Mouse (Mus musculus) macrophage (primary cell): ENCODE measurements around the gene Plxnc1. TPM values are rescaled to one million over a fixed set of nuclear protein-coding genes. Genes with fewer than 3 reads are reported as not detected.

Experiments
- H3K27ac ChIP-seq: fragments of 350-480 bp; formaldehyde crosslinking; 2 replicates; pipeline ENCODE4 v1.9.0; 2021
- H3K36me3 ChIP-seq: fragments of 350-480 bp; formaldehyde crosslinking; 2 replicates; pipeline ENCODE4 v1.9.0; 2021; ENCODE audit errors: inconsistent target
- H3K4me3 ChIP-seq: fragments of 350-480 bp; formaldehyde crosslinking; 2 replicates; pipeline ENCODE4 v1.9.0; 2021; ENCODE audit errors: inconsistent target
- H3K79me2 ChIP-seq: fragments of 350-480 bp; formaldehyde crosslinking; 2 replicates; pipeline ENCODE4 v1.9.0; 2021; ENCODE audit errors: inconsistent target
- WGBS: methylation state at CpG from one replicate; pipeline ENCODE4 v1.1.7; 2026; ENCODE audit warnings: inconsistent platforms; ENCODE audit not compliant: missing documents; 5-methylcytosine and 5-hydroxymethylcytosine counted together
- polyA plus RNA-seq: library from polyadenylated mRNA; stranded (reverse); fragments of 250-400 nt; gene quantifications from 3 replicates; pipeline ENCODE4 v1.2.4, GENCODE M21; 2018; ENCODE audit warnings: inconsistent platforms

Gene Plxnc1
- polyA plus RNA-seq, 1 experiment from 2014 or later, result 117 TPM

DNA sequence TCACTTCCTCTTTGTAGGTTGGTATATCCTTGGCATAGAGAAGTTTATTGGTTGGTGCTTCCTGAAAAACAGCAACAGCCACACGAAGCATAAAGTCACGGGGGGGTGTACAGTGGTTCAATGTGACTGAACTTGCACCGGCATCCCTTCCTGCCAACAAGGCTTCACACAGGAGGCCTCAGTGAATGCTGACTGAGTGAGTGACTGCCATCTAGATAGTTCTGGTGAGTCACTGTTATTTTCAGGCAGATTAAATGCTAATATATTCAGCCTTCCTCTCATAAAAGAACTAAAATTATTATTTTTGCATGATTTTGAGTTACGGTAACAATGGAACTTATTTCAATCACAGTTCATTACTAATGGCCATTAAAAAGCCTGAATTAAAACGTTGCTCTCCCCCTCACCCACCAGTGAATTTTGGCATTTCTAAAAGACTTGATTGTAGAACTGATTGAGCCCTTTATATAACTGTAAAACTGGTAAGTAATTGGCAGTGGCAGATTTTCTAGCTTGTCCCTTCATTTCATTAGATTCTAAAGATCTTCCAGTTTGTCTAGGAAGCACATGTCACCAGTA lies 149.9 kb downstream of the Plxnc1 start:
- Histone ChIP-seq H3K4me3 (no peak overlapping the region), H3K36me3 (peaks cover 86% of the 10 kb centered on the region), H3K79me2 (no peaks in the 10 kb centered on the region), H3K27ac (no peak overlapping the region)
- 67% methylated on average over 5 of the region's 5 CpGs for WGBS

DNA sequence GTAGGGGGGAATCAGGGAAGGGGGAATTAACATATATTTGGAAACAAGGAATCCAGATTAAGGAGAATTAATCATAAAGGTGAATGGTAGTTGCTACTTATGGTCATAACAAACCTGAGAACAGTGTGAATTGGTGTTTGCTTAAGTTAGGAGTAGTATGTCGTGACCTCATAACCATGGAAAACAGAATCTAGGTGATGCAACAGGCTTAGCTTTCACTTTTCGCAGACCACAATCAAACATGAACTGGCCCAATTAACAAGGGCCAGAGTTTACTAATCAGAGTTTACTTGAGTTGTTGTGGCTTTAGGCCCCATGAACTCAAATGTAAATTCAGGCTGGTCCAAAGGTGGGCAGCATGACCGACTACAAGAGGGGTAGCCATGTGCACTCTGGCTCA lies 150.7 kb downstream of the Plxnc1 start:
- peaks cover 83% of the 10 kb centered on the region for H3K36me3 ChIP-seq
- no peak overlapping the region for H3K27ac ChIP-seq
- no peaks in the 10 kb centered on the region for H3K79me2 ChIP-seq
- WGBS, result 93% methylated on average over 3 of the region's 3 CpGs
- no peak overlapping the region for H3K4me3 ChIP-seq

DNA sequence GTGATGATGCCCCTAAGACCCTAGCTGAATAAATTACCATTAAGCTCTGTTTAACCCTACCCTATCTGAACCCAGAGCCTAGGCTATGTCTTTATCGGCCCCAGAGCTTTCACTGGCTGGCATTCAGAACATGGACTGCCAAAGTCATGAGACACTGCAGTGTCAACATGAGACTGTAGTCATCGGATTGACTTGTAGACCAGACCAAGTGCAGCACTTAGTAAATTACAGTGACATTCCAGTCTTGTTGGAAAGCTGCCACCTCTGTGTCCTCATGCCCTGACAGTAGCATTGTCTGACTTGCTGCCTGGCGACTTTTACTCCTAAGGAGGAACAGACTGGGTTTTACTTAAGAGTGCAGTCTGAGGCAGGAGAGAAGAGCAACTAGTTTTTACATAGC lies 155.4 kb downstream of the Plxnc1 start:
- WGBS, result 97% methylated on average over 3 of the region's 3 CpGs

DNA sequence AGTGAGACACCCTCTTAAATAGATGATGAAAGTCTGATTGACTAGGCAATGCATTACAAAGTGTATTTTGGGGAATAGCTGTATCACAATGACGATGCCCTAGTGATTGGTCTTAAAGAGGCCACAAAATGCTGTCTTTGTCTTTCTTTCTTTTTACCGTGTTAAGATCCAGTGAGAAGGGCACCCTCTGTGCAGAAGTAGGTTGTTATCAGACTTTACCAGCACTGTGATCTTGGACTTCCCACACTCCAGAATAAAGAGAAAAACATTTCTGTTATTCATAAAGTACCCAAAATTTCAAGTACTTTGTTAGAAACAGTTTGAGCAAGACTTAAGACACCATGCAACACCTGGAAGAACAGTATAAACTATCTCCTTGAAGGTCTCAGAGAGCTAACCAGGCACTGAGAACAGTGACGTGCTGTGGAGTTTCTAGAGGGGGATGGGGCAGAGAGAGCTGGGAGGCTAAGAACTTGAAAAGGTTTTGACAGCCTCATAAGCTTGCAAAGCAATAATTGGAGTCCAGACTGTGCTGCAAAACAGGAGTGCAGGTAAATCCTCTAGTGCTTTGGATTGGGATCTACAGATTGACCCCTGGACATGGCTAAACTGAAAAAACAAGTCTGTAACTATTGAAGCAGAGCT lies 163.9 kb downstream of the Plxnc1 start:
- H3K27ac ChIP-seq, result no peak overlapping the region
- H3K4me3 ChIP-seq, result no peak overlapping the region
- H3K79me2 ChIP-seq, result no peaks in the 10 kb centered on the region
- 93% methylated on average over 3 of the region's 3 CpGs for WGBS
- H3K36me3 ChIP-seq, result 0 out of 2 replicates have a peak, but pooled peaks cover 6% of the 10 kb centered on the region

More for the DNA sequence above, 155.4 kb downstream of the Plxnc1 start:
- Histone ChIP-seq H3K4me3 (no peak overlapping the region), H3K27ac (no peak overlapping the region), H3K36me3 (peaks cover 42% of the 10 kb centered on the region), H3K79me2 (no peaks in the 10 kb centered on the region)

DNA sequence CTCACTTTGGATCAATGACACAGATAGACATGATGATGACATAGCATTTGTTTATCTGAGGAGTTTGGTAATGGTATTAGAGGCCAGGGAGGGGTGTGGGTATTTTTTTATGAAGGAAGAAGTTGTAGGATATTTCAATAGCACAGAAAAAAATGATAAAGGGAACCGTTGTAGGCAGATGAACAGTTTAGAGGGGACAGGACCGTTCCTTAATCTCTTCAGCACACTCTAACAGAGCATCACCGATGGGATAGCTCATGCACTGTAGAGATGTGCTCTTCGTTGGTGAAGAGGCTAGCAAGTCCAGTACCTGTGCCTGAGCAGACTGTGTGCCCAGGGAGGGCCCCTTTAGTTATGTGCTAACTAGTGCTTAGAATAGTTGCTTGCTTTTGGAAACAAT lies 165.3 kb downstream of the Plxnc1 start:
- Histone ChIP-seq H3K27ac (no peak overlapping the region), H3K36me3 (0 out of 2 replicates have a peak, but pooled peaks cover 6% of the 10 kb centered on the region), H3K79me2 (no peaks in the 10 kb centered on the region), H3K4me3 (no peak overlapping the region)
- WGBS, result 97% methylated on average over 4 of the region's 4 CpGs

DNA sequence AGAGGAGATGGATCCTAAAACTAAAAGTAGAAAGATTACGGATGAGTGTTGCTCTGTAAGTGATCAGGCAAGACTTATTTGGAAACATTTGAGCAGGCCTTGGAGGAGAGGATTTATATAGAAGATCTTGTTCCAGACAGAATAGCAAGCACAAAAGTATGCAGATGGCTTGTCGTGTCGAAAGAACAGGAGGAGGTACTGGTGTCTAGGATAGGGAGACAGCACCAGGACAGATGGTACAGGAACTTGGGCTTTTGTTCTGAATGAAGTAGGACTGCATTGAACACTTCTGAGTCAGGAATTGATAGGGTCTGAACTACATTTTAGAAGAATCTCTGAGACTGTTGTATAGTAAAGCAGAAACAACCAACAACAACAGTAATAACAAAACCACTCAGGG lies 167.1 kb downstream of the Plxnc1 start:
- WGBS, result 100% methylated on average over 3 of the region's 3 CpGs
- H3K27ac ChIP-seq, result no peak overlapping the region
- no peak overlapping the region for H3K4me3 ChIP-seq
- 0 out of 2 replicates have a peak, but pooled peaks cover 6% of the 10 kb centered on the region for H3K36me3 ChIP-seq
- H3K79me2 ChIP-seq, result no peaks in the 10 kb centered on the region

DNA sequence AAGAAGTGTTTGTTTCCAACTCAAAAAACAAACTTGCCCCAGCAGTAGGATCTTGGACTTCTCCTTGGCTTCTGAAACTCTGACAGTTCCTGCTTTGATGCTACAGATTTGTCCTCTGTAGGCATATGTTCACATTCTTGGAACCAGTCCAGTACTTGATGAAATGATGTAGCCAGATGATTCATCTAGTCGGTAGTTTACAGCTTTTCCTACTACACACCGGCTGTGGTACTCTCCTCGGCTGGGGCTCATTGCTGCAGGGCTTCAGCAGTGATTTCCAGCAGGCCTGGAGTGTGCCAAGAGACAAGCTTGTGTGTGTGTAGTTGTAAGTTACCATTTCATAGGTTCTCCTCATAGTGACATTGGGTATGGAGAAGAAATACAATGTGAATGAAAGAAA lies 173.1 kb downstream of the Plxnc1 start:
- 28% methylated on average over 3 of the region's 3 CpGs for WGBS
- no peak overlapping the region for H3K27ac ChIP-seq
- H3K36me3 ChIP-seq, result no peaks in the 10 kb centered on the region
- H3K4me3 ChIP-seq, result no peak overlapping the region
- no peaks in the 10 kb centered on the region for H3K79me2 ChIP-seq

DNA sequence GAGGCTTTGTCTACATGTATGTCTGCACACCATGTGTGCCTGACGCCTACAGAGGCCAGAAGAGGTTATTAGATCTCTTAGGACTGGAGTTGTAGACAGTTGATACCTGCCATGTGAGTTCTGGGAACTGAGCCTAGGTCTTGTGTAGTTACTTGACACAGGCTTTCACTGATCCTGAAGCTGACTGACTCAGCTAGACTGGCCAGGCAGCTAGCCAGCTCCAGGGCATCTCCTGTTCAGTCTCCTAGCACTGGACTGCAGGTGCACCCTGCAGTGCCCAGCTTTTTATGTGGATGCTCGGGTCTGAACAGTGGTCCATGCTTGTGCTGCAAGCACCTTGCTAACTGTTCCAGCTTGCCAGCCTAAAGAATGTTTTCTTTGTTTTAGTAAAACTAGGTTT lies 197.6 kb downstream of the Plxnc1 start:
- Histone ChIP-seq H3K36me3 (0 out of 2 replicates have a peak, but pooled peaks cover 10% of the 10 kb centered on the region), H3K4me3 (no peak overlapping the region)
- WGBS, result 88% methylated on average over 2 of the region's 2 CpGs

DNA sequence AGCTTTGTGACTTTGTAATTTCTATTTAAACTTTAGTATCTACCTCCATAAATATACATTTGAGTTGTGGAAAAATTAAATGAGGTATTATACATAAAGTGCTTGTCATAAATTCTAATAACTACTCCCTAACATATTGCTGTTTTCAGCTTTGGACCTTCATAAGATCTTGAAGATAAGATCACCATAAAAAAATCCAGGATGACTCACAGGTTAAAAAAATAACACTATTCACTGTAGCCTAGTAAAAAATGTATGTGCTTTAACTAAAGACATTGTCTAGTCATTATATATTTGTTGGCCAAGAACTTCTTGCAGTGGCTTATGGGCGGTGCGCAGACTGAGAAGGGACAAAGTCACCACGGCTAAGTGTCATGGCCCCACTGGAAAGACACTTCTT lies 203.2 kb downstream of the Plxnc1 start:
- no peak overlapping the region for H3K4me3 ChIP-seq
- no peaks in the 10 kb centered on the region for H3K36me3 ChIP-seq
- 94% methylated on average over 3 of the region's 3 CpGs for WGBS
- H3K27ac ChIP-seq, result no peak overlapping the region
- no peaks in the 10 kb centered on the region for H3K79me2 ChIP-seq

More for the DNA sequence above, 197.6 kb downstream of the Plxnc1 start:
- H3K27ac ChIP-seq, result no peak overlapping the region
- no peaks in the 10 kb centered on the region for H3K79me2 ChIP-seq
